ENCODE assay signal across 8 mouse cellular contexts in genomic region chr7:80035748-80036147, GRCm38 (mm10). TPM values are rescaled to one million over a fixed set of nuclear protein-coding genes. Genes with fewer than 3 reads are reported as not detected.
A peak's percentile ranks its signal among the peaks of the same experiment; 100 is the strongest.
DNase-seq lines count a peak whose midpoint lies in the region; ATAC-seq and TF ChIP-seq lines count a peak whose summit lies in the region.

No protein-coding gene starts in this region.

- peak overlapping the region; percentile 88 for H3K27ac ChIP-seq in gastrocnemius, adult 2 months
- peak overlapping the region; percentile 45 for H3K27ac ChIP-seq in lung, postnatal 0 days (ENCODE audit: low read length)

- peak overlapping the region; percentile 72 for H3K4me3 ChIP-seq in megakaryocyte, embryonic 14.5 days (replicated peaks)
- H3K4me3 ChIP-seq in gastrocnemius, adult 2 months = no peak overlapping the region
- no peak overlapping the region for H3K4me3 ChIP-seq in lung, postnatal 0 days (ENCODE audit: low read depth, low read length)

- no peak for TF ChIP-seq EP300 in lung, postnatal 0 days (IDR thresholded peaks at IDR 0.05)

- H3K27me3 ChIP-seq in megakaryocyte, embryonic 14.5 days (replicated peaks) = no peaks in the 10 kb centered on the region
- no peaks in the 10 kb centered on the region for H3K27me3 ChIP-seq in lung, postnatal 0 days (replicated peaks; ENCODE audit: insufficient read depth, low read length)

- TF ChIP-seq CTCF in gastrocnemius, adult 2 months (IDR thresholded peaks at IDR 0.05) = no peak
- no peak; the same call in 1 of the 2 replicates for TF ChIP-seq CTCF in lung, postnatal 0 days (IDR thresholded peaks at IDR 0.05)

- no peak overlapping the region for H3K4me2 ChIP-seq in lung, postnatal 0 days (replicated peaks; ENCODE audit: low read depth, low read length)

- intact Hi-C loops in gastrocnemius, adult 2 months (cut with DNase I) = no loop called here

- no peak overlapping the region for H3K9ac ChIP-seq in lung, postnatal 0 days (replicated peaks; ENCODE audit: low read depth)

- H3K9me3 ChIP-seq in megakaryocyte, embryonic 14.5 days = no peaks in the 10 kb centered on the region
- H3K9me3 ChIP-seq in lung, postnatal 0 days (ENCODE audit: low read length) = no peaks in the 10 kb centered on the region

- H3K4me1 ChIP-seq in megakaryocyte, embryonic 14.5 days = peaks cover 96% of the 10 kb centered on the region
- peaks cover 16% of the 10 kb centered on the region; the same call in 1 of the 2 replicates for H3K4me1 ChIP-seq in lung, postnatal 0 days (ENCODE audit: insufficient read depth, low read depth, low read length)

- peaks cover 35% of the 10 kb centered on the region for H3K36me3 ChIP-seq in megakaryocyte, embryonic 14.5 days (replicated peaks; ENCODE audit: low read length)
- no peaks in the 10 kb centered on the region for H3K36me3 ChIP-seq in lung, postnatal 0 days (ENCODE audit: insufficient read depth, low read length)

- WGBS in lung, postnatal 0 days = 22% methylated on average over 4 of the region's 4 CpGs

- peak; percentile 85 for DNase-seq in gastrocnemius, adult 2 months
- DNase-seq in kidney, adult 8-10 months = peak; percentile 76 to 87
- DNase-seq in lung, postnatal 0 days (ENCODE audit: low spot score) = peak; percentile 58
- DNase-seq in layer of hippocampus, adult 9-10 months (ENCODE audit: low spot score) = no peak
- DNase-seq in cerebellum, adult 9-10 months = no peak
- no peak for DNase-seq in right cerebral cortex, postnatal 4 days

- ATAC-seq in megakaryocyte, adult 5-6 weeks (ENCODE audit: poor library complexity, severe bottlenecking) = no peak
- peak; percentile 69 for ATAC-seq in lung, postnatal 0 days

RNA-seq across cellular contexts. Expression of gene Zfp710, which starts 11.1 kb away (rescaled TPM):
- polyA plus RNA-seq in megakaryocyte, embryonic 14.5 days (2012; ENCODE audit: insufficient read depth, low replicate concordance) = 55.0 and 142 TPM in 2 replicates
- 59.1 and 66.2 TPM in 2 replicates for total RNA-seq in megakaryocyte, adult 5-6 weeks (2015)
- 73.8 and 90.1 TPM in 2 replicates for total RNA-seq in megakaryocyte, adult 5-6 weeks (2017)
- 10 to 100 TPM; 21.5 to 37.5 TPM for total RNA-seq in gastrocnemius, adult 2 months (2021)
- polyA plus RNA-seq in lung, postnatal 0 days (2015; fragmentation: Nextera tagmentation; extraction: Ambion mirVana) = 11.1 and 12.9 TPM in 2 replicates

Comparison
In these comparisons a context has a peak if more than half of its experiments do, and no peak if none do; other contexts are left out.
1. DNase-seq: peak in gastrocnemius, adult 2 months (single experiment), kidney, adult 8-10 months (2 of 2) and lung, postnatal 0 days (single experiment); none in layer of hippocampus, adult 9-10 months (single experiment), cerebellum, adult 9-10 months (single experiment) and right cerebral cortex, postnatal 4 days (single experiment).